Mouse (Mus musculus): Measurements from ENCODE around the gene Eif3l. TPM values are rescaled to one million over a fixed set of nuclear protein-coding genes. Genes with fewer than 3 reads are reported as not detected.

The Eif3l gene
- polyA plus RNA-seq, 1 experiment = 1.8 TPM

DNA sequence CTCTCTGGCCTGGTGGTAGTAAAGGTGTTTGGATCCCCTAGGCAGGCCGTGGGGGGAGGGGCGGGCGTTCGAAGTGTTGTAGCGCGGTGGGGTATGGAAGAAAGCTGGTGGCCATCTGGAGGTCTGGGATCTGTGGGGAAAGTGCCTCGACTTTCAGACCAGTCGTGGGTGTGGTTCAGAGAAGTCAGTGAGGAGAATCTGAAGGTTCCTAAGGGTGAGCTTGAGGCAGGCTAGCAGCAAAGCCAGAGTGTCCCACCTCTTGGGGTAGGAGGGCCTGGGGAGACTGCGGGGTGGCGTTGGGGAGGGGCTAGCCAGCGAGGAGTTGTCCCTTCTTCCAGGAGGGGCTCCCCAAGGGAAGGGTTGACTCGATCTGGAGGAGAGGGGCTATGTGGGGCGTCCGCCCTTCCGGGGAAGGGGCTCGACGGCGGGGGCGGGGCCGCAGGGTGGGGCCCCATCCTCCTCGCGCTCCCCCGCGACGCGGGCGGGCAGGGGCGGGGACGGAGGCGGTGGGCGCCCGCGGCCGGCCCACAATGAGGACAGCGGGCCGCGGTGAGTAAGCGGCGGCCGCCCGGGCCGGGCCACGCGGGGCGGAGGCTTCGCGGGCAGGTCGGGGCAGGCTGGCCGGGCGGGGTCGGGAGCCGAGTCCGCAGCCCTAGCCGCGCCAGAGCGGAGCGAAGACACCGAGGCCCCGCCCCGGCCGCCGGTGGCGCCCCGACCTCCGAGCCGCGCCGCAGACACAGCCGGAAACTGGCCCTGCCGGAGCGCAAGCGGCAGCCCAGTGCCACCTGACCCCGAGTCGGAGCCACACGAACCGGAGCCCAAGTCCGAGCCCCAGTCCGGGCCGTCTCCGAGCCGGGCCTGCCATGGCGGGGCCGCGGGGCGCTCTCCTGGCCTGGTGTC, 33.7 kb downstream of the Eif3l start, which contains the start of gene Micall1:
Gene Micall1 (plus strand): TSS at position 478 of the 900 bp plus-strand sequence.
- H3K36me3 ChIP-seq (ENCODE audit: control insufficient read depth) = peaks cover 4% of the 10 kb centered on the region; the same call in 1 of the 2 replicates
- peaks cover 30% of the 10 kb centered on the region for H3K27me3 ChIP-seq (ENCODE audit: control insufficient read depth)
- peaks cover 47% of the 10 kb centered on the region for H3K4me1 ChIP-seq (ENCODE audit: control insufficient read depth)
- H3K4me3 ChIP-seq (replicated peaks) = peak within 1 kb of the TSS; percentile 75
- H3K9me3 ChIP-seq (ENCODE audit: control insufficient read depth, low read length) = no peaks in the 10 kb centered on the region
- TF ChIP-seq TAL1 (IDR thresholded peaks at IDR 0.05; ENCODE audit: low read length) (no peak), GATA1 (IDR thresholded peaks at IDR 0.05; ENCODE audit: low read length) (no peak)

DNA sequence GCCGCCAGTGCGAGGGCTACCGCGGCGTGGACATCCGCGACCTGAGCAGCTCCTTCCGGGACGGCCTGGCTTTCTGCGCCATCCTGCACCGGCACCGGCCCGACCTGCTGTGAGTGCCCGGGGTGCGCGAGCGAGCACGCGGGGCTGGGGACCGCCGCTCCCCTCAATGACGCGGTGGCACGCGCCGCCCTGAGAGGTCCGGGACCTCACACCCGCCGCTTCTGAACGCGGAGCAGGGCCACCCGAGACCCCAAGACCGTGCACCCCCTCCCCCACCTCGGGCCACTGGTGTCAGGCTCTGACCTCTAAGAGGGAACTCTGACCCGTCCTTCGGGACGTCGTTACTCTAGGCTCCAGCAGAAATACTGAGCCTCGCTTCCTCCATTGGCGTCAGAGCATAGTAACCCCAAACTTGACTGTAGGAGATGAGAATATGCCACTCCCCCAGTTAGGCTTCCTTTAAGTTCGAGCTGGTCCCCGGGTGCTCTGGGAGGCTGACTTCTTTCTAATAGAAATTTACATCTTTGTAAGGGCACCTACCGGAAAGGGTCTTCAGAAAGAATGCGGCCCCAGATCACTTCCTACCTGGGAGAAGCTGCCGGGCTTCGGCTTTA, 34.4 kb downstream of the Eif3l start:
- Histone ChIP-seq H3K4me1 (ENCODE audit: control insufficient read depth) (peaks cover 47% of the 10 kb centered on the region), H3K9me3 (ENCODE audit: control insufficient read depth, low read length) (no peaks in the 10 kb centered on the region), H3K36me3 (ENCODE audit: control insufficient read depth) (peaks cover 4% of the 10 kb centered on the region; the same call in 1 of the 2 replicates), H3K4me3 (replicated peaks) (peak overlapping the region; percentile 75), H3K27me3 (ENCODE audit: control insufficient read depth) (peaks cover 30% of the 10 kb centered on the region)
- no peak for TF ChIP-seq TAL1 (IDR thresholded peaks at IDR 0.05; ENCODE audit: low read length)

DNA sequence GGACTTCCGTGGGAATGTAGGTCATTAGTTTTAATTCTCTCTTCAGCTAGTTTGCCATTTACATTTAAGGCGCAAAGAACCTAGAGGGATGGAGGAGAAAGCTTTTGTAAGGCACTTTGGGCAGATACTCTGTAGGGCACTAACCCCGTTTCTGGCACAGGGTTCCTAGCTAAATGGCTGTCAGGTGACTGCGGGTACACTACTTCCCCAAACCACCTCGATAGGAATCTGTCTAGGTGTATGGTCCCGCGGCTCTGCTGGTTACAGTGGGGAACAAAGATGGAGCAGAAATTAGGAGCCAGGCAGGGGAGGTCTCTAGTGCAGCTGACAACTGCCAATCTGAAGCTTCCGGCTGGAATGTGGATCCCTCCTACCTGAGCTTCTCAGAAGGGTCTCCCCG, 35.1 kb downstream of the Eif3l start:
- Histone ChIP-seq H3K9me3 (ENCODE audit: control insufficient read depth, low read length) (no peaks in the 10 kb centered on the region), H3K36me3 (ENCODE audit: control insufficient read depth) (peaks cover 7% of the 10 kb centered on the region; the same call in 1 of the 2 replicates), H3K4me1 (ENCODE audit: control insufficient read depth) (peaks cover 44% of the 10 kb centered on the region), H3K27me3 (ENCODE audit: control insufficient read depth) (peaks cover 30% of the 10 kb centered on the region), H3K4me3 (replicated peaks) (peak overlapping the region; percentile 75)
- TF ChIP-seq GATA1 (IDR thresholded peaks at IDR 0.05; ENCODE audit: low read length) (no peak), TAL1 (IDR thresholded peaks at IDR 0.05; ENCODE audit: low read length) (no peak)

DNA sequence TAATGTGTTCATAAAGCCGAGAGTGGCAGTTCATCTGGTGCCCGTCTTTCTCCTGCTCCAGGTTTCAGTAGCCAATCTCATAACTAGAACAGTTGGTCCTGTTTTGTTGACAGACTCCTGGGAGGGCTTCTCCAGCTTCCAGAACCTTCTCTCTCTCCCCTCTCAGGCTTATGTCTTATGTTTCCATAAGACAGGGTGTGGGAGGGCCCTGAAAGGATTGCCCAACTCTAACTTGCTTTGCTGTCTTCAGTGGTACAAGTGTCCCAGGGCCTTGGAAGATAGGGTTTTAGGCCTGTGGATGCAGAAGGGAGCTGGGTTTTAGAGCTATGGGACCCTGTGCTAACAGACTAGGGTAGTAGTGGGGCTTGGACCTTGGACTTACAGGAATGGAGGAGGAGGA, 35.5 kb downstream of the Eif3l start:
- TF ChIP-seq GATA1 (IDR thresholded peaks at IDR 0.05; ENCODE audit: low read length) = no peak
- TF ChIP-seq TAL1 (IDR thresholded peaks at IDR 0.05; ENCODE audit: low read length) = no peak
- Histone ChIP-seq H3K27me3 (ENCODE audit: control insufficient read depth) (peaks cover 30% of the 10 kb centered on the region), H3K4me3 (replicated peaks) (no peak overlapping the region), H3K4me1 (ENCODE audit: control insufficient read depth) (peaks cover 40% of the 10 kb centered on the region), H3K36me3 (ENCODE audit: control insufficient read depth) (peaks cover 7% of the 10 kb centered on the region; the same call in 1 of the 2 replicates), H3K9me3 (ENCODE audit: control insufficient read depth, low read length) (no peaks in the 10 kb centered on the region)

DNA sequence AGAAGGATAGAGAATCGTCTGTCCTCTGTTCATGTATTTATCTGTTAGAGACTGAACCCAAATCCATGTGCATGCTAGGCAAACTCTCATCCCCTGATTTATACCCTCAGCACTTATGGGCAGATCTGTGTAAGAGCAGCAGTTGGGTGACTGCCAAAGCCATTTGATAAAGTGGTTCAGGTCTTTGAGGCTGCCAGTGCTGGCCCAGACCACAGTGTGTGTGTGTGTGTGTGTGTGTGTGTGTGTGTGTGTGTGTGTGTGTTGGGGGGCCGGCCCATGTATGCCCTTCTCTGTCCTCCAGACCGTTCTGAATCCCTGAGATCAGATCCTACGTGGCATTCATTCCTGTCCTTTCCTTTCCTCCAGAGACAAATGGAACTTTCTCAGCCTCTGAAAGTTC, 36.8 kb downstream of the Eif3l start:
- Histone ChIP-seq H3K36me3 (ENCODE audit: control insufficient read depth) (peaks cover 7% of the 10 kb centered on the region; the same call in 1 of the 2 replicates), H3K27me3 (ENCODE audit: control insufficient read depth) (peaks cover 30% of the 10 kb centered on the region), H3K4me3 (replicated peaks) (no peak overlapping the region), H3K9me3 (ENCODE audit: control insufficient read depth, low read length) (no peaks in the 10 kb centered on the region), H3K4me1 (ENCODE audit: control insufficient read depth) (peaks cover 27% of the 10 kb centered on the region)
- TF ChIP-seq GATA1 (IDR thresholded peaks at IDR 0.05; ENCODE audit: low read length) (no peak), TAL1 (IDR thresholded peaks at IDR 0.05; ENCODE audit: low read length) (no peak)

DNA sequence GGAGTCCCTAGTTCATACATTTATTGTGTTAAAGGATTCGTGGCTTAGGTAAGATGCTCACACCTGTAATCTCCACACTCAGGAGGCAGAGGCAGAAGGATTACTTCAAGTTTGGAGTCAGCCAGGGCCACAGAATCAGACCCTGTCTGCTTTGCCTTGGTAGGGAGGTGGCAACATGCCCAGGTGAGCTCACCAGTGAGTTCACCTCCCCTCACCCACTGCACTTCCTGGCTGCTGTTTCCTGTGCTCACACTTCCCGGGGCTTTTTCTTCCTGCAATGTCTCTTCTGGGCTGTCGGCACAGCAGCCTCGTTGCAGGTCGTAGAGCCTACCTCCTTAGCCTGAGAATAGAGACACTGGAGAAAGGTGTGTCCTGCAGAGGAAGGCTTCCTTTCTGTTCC, 40.3 kb downstream of the Eif3l start:
- H3K36me3 ChIP-seq (ENCODE audit: control insufficient read depth) = peaks cover 7% of the 10 kb centered on the region; the same call in 1 of the 2 replicates
- no peaks in the 10 kb centered on the region for H3K9me3 ChIP-seq (ENCODE audit: control insufficient read depth, low read length)
- H3K4me3 ChIP-seq (replicated peaks) = no peak overlapping the region
- H3K27me3 ChIP-seq (ENCODE audit: control insufficient read depth) = peaks cover 9% of the 10 kb centered on the region
- TF ChIP-seq TAL1 (IDR thresholded peaks at IDR 0.05; ENCODE audit: low read length) = no peak
- no peak for TF ChIP-seq GATA1 (IDR thresholded peaks at IDR 0.05; ENCODE audit: low read length)
- H3K4me1 ChIP-seq (ENCODE audit: control insufficient read depth) = peaks cover 3% of the 10 kb centered on the region; the same call in 1 of the 2 replicates

DNA sequence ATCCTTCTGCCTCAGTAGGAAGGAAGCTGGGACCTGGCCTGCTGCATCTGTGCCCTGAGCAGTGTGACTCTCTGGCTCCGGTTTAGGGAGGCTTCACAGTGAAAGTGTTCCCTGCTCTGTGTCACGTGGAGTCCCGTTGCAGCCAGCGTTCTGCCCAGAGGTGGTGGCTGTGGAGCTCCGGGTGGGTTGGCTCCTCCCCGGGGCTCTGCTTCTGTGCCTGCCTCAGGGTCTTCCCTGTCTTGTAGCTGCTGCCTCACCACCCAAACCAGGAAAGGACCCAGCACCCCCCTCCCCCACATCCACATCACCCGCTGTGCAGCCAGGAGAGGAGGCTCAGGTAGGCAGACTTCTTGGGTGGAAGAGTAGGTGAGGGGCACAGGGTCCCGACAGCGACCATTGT, 44.5 kb downstream of the Eif3l start:
- peaks cover 10% of the 10 kb centered on the region; the same call in 1 of the 2 replicates for H3K36me3 ChIP-seq (ENCODE audit: control insufficient read depth)
- TF ChIP-seq TAL1 (IDR thresholded peaks at IDR 0.05; ENCODE audit: low read length) = no peak
- no peak for TF ChIP-seq GATA1 (IDR thresholded peaks at IDR 0.05; ENCODE audit: low read length)
- H3K9me3 ChIP-seq (ENCODE audit: control insufficient read depth, low read length) = no peaks in the 10 kb centered on the region
- H3K27me3 ChIP-seq (ENCODE audit: control insufficient read depth) = no peaks in the 10 kb centered on the region
- H3K4me1 ChIP-seq (ENCODE audit: control insufficient read depth) = no peaks in the 10 kb centered on the region; the same call in 1 of the 2 replicates
- no peak overlapping the region for H3K4me3 ChIP-seq (replicated peaks)

DNA sequence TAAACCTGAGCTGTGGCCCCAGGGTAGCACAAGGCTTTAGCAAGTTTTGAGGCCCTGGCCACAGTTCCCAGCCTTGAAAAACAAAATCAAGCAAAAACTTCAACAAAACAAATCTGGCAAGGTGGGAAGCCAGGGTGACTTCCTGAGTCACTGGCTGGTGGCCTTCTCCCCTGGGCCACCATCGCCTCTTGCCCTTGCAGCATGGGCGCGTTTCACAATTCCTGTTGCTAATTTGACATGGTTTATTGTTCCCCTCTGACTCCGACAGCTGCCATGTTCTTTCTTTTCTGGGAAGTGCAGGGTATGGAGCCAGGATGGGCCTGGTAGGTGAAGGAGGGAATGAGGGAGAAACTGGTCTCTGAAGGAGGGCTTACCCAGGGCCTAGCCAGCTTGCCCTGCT, 47.1 kb downstream of the Eif3l start:
- peaks cover 3% of the 10 kb centered on the region for H3K4me1 ChIP-seq (ENCODE audit: control insufficient read depth)
- no peaks in the 10 kb centered on the region for H3K27me3 ChIP-seq (ENCODE audit: control insufficient read depth)
- H3K36me3 ChIP-seq (ENCODE audit: control insufficient read depth) = peaks cover 11% of the 10 kb centered on the region; the same call in 1 of the 2 replicates
- TF ChIP-seq GATA1 (IDR thresholded peaks at IDR 0.05; ENCODE audit: low read length) = no peak
- no peak for TF ChIP-seq TAL1 (IDR thresholded peaks at IDR 0.05; ENCODE audit: low read length)
- no peak overlapping the region for H3K4me3 ChIP-seq (replicated peaks)
- H3K9me3 ChIP-seq (ENCODE audit: control insufficient read depth, low read length) = no peaks in the 10 kb centered on the region

DNA sequence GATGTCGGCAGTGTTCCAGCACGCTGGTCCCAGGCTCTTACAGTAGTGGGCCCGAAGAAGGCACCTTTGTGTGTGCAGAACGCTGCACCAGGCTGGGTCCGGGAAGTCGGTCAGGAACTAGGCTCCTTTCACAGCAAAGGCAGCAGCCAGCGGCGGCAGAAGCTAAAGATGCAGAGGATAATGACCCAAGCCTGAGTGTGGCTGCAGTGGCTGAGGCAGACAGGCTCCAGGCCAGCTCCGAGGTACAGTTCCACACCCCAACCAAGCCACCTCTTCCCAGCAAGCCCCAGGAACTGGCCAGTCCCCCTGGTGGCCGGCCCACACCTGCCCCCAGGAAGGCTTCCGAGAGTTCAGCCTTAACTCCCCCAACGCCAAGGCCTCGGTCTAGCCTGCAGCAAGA, 47.6 kb downstream of the Eif3l start:
- H3K36me3 ChIP-seq (ENCODE audit: control insufficient read depth) = peaks cover 15% of the 10 kb centered on the region; the same call in 1 of the 2 replicates
- H3K9me3 ChIP-seq (ENCODE audit: control insufficient read depth, low read length) = no peaks in the 10 kb centered on the region
- H3K4me1 ChIP-seq (ENCODE audit: control insufficient read depth) = peaks cover 3% of the 10 kb centered on the region
- TF ChIP-seq GATA1 (IDR thresholded peaks at IDR 0.05; ENCODE audit: low read length) (no peak), TAL1 (IDR thresholded peaks at IDR 0.05; ENCODE audit: low read length) (no peak)
- no peaks in the 10 kb centered on the region for H3K27me3 ChIP-seq (ENCODE audit: control insufficient read depth)
- H3K4me3 ChIP-seq (replicated peaks) = no peak overlapping the region
